9 mouse cellular contexts compared by ENCODE assay signal in the genomic region with DNA sequence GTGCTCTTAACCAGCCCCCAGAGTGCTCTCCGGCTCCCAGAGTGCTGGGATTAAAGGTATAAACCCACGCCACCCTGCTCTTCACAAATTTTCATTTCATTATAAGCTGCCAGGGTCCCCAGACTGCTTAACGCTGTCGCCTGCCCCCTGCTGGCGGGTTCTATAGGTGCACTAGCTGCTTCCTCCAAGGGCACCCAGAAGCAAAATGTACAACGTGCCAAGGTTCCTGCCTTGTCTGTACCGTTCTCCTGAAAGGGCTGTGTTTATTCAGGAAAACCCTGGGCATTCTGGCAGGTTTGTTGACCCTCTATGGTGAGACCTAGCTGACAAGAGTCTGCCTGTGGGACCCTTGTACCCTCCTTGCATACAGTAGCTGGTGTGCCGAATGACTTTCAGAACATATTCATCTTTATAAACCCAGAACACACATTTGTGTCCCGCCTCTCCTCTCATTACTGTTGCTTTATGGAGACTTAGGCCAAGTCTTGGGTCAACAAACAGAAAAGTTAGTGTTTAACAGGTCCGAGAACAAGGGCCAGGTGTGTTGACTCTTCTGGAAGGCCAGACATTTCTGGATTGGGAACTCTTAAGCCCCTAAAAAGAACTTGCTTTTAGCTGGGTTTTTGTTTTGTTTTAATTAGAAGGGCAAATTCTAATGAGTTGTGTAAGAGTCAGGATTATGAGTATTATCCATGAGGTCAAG. TPM values are rescaled to one million over a fixed set of nuclear protein-coding genes. Genes with fewer than 3 reads are reported as not detected.
DNase-seq lines count a peak whose midpoint lies in the region; ATAC-seq and TF ChIP-seq lines count a peak whose summit lies in the region.
"Had no signal": no experiment of that assay in that cellular context is flagged by ENCODE, and none has a peak within 500 bp of the region (broad histone marks: within the 10 kb centered on the region; RNA-seq: fewer than 3 reads in every experiment).

No protein-coding gene starts in this region.

- H3K9ac ChIP-seq in heart, embryonic 11.5 days (ENCODE audit: low read depth, low read length): no peak overlapping the region
- H3K9ac ChIP-seq: liver, embryonic 15.5 days had no signal

- no peak overlapping the region for H3K4me2 ChIP-seq in heart, embryonic 11.5 days
- H3K4me2 ChIP-seq: liver, embryonic 15.5 days had no signal

- peak; percentile 45 to 78 for DNase-seq in heart, adult 18-20 months
- peak; percentile 56 for DNase-seq in ES-CJ7 (ENCODE audit: low read depth, low spot score)
- DNase-seq in cerebellum, adult 9-10 months: peak; percentile 26
- peak; percentile 67 to 83 for DNase-seq in heart, postnatal 14 days
- peak; percentile 29 to 31 for DNase-seq in left cerebral cortex, postnatal 25 days (ENCODE audit: low spot score in 2 of 2)
- DNase-seq in thymus, postnatal 14 days: peak; percentile 84

- H3K4me3 ChIP-seq in heart, embryonic 11.5 days (ENCODE audit: low read depth, low read length): no peak overlapping the region
- no peak overlapping the region for H3K4me3 ChIP-seq in olfactory bulb, adult 2 months (ENCODE audit: insufficient read depth, low read depth, low read length)
- H3K4me3 ChIP-seq: liver, embryonic 15.5 days had no signal

- ATAC-seq in heart, embryonic 11.5 days (replicated peaks; ENCODE audit: insufficient number of reproducible peaks, low FRiP score, low TSS enrichment): no peak

- no peak for TF ChIP-seq POLR2A in olfactory bulb, adult 2 months (IDR thresholded peaks at IDR 0.05; ENCODE audit: insufficient read depth, low read depth, low read length)

- no peaks in the 10 kb centered on the region for H3K9me3 ChIP-seq in heart, embryonic 11.5 days (replicated peaks; ENCODE audit: control insufficient read depth, low read length)
- H3K9me3 ChIP-seq: liver, embryonic 15.5 days had no signal

- TF ChIP-seq CTCF in olfactory bulb, adult 2 months (IDR thresholded peaks at IDR 0.05; ENCODE audit: insufficient read depth, low read depth, low read length): 0 out of 2 replicates have a peak, but pooled peaks have one; percentile 46

- WGBS in heart, embryonic 11.5 days (ENCODE audit: insufficient replicate concordance): 49% methylated on average over 10 of the region's 10 CpGs
- 47% methylated on average over 10 of the region's 10 CpGs for WGBS in olfactory bulb, adult 2 months

- H3K4me1 ChIP-seq in heart, embryonic 11.5 days (ENCODE audit: control insufficient read depth, insufficient read depth, low read length): peaks cover 24% of the 10 kb centered on the region
- no peaks in the 10 kb centered on the region for H3K4me1 ChIP-seq in olfactory bulb, adult 2 months (ENCODE audit: control insufficient read depth, insufficient read depth, low read length)
- H3K4me1 ChIP-seq: liver, embryonic 15.5 days had no signal

- intact Hi-C loops in heart, postnatal 14 days (cut with DNase I): loop anchor here (2.0 kb wide), 1 partner anchor 266 kb away; no protein-coding TSS in a partner anchor
- intact Hi-C loops in left cerebral cortex, postnatal 25 days (cut with DNase I): no loop called here

- no peaks in the 10 kb centered on the region for H3K27me3 ChIP-seq in heart, embryonic 11.5 days (ENCODE audit: control insufficient read depth, insufficient read depth, low read length)
- H3K27me3 ChIP-seq: liver, embryonic 15.5 days had no signal

- H3K36me3 ChIP-seq in heart, embryonic 11.5 days (ENCODE audit: control insufficient read depth, insufficient read depth, low read length): peaks cover 11% of the 10 kb centered on the region; the same call in 1 of the 2 replicates
- H3K36me3 ChIP-seq: liver, embryonic 15.5 days had no signal

- H3K27ac ChIP-seq in heart, embryonic 11.5 days (ENCODE audit: low read depth, low read length): no peak overlapping the region
- no peak overlapping the region for H3K27ac ChIP-seq in olfactory bulb, adult 2 months (ENCODE audit: insufficient read depth, low read depth, low read length)
- H3K27ac ChIP-seq: liver, embryonic 15.5 days had no signal

RNA-seq across cellular contexts. Expression of a gene that starts 32.8 kb away (rescaled TPM):
- total RNA-seq in heart, adult 18-20 months (2021): 100 to 1,000 TPM; 408 to 450 TPM
- 51.3 and 58.0 TPM in 2 replicates for polyA plus RNA-seq in heart, embryonic 11.5 days (2014; fragmentation: Nextera tagmentation; extraction: Ambion mirVana)
- 100 to 1,000 TPM; 341 to 359 TPM for total RNA-seq in heart, postnatal 14 days (2021)
- total RNA-seq in left cerebral cortex, postnatal 25 days (2021): 1 to 10 TPM; 1.6 TPM
- polyA plus RNA-seq in olfactory bulb, adult 2 months (2012; ENCODE audit: insufficient read depth, insufficient read length, low replicate concordance, missing spikeins): not detected in 2 replicates

Comparison
In these comparisons a context has a peak if more than half of its experiments do, and no peak if none do; other contexts are left out.
1. DNase-seq: peak in every context shown above with its lines; median percentile 84 in thymus, postnatal 14 days; 75 in heart, postnatal 14 days; 62 in heart, adult 18-20 months; 56 in ES-CJ7; 30 in left cerebral cortex, postnatal 25 days; 26 in cerebellum, adult 9-10 months.
2. RNA of a gene that starts 32.8 kb away (total RNA-seq): 408 to 450 TPM in heart, adult 18-20 months and 341 to 359 TPM in heart, postnatal 14 days; 1.6 TPM in left cerebral cortex, postnatal 25 days; every median in the first group is over 100 times any median in the second.